Mouse (Mus musculus) brain, embryonic 14.5 days (tissue): ENCODE results near the gene Nmral1.

ENCODE experiments used
- CTCF ChIP-seq: fragments of 200-500 bp; IDR thresholded peaks from 2 replicates; pipeline ENCODE4 v1.5.1; 2012; ENCODE audit warnings: inconsistent platforms, mild to moderate bottlenecking, moderate library complexity, borderline replicate concordance; ENCODE audit not compliant: insufficient read depth, insufficient read length; ENCODE audit errors: extremely low read depth
- POLR2A ChIP-seq: fragments of 200-500 bp; IDR thresholded peaks from 2 replicates; pipeline ENCODE4 v1.6.1; 2012; ENCODE audit warnings: mild to moderate bottlenecking, inconsistent platforms, borderline replicate concordance; ENCODE audit not compliant: poor library complexity, insufficient read depth, insufficient read length, severe bottlenecking; ENCODE audit errors: extremely low read depth

GRCm38 (mm10) chr16:4762437-4762836, 43.3 kb upstream of the Nmral1 start:
- TF ChIP-seq POLR2A: no peak
- no peak for TF ChIP-seq CTCF
